Mouse (Mus musculus): ENCODE results near the gene Rae1.

The Rae1 gene

DNA sequence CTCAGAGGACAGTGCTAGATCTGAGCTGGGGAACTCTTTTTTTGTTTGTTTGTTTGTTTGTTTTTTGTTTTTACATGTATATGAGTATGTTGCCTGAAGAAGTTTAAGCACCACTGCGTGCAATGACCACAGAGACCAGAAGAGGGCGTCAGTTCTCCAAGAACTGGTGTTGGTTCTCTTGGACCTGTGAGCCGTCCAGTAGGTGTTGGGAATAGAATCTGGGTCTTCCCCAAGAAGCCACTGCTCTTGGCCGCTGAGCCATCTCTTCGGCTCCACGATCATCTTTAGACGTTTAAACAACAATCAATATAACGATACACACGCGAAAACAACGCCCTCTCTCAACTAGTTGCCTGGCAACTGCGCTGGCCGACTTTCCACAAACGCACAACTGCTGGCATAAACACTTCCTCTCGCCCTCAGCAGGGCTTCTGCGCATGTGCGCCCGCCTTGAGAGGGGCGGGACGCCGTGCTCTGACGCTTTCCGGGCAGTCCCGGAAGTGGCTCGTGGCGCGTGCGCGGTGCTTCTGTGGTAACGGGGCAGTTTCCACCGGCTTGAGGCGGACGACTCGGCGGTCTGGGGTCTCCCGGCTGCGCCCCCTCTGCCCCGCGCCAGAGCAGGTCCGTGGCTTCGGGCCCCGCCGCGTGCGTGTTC lies at the start of gene Rae1:
Gene Rae1 (plus strand): TSS at position 488 of the 655 bp plus-strand sequence.
- peak; percentile 97 for DNase-seq (ENCODE audit: low read depth, low spot score)

DNA sequence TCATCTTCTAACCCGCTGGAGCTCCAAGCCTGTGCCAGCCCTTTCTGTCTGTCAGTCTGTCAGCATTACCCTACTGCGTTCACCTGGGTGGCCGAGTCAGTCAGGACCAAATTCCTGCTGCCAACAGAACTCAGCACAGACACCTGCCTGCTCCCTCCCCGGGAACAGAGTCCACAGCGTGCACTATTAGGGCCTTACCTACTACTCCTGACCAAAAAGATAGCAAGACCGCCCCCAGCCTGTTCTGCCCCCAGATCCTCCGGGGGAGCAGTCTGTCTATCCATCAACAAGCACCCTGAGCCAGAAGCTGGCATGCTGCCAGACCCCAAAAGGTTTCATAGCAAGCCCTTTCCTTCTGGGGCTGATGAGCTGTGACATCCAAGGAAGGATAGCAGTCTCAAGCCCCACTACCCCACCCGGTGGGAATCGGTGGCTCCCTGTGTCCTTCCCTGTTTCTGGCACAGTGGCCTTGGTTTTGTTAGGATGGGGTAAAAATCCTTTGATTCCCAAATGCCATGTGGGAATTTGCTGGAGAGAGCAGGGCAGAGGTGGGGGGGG lies 49.7 kb upstream of the Rae1 start:
- DNase-seq (ENCODE audit: low read depth, low spot score), result no peak

DNA sequence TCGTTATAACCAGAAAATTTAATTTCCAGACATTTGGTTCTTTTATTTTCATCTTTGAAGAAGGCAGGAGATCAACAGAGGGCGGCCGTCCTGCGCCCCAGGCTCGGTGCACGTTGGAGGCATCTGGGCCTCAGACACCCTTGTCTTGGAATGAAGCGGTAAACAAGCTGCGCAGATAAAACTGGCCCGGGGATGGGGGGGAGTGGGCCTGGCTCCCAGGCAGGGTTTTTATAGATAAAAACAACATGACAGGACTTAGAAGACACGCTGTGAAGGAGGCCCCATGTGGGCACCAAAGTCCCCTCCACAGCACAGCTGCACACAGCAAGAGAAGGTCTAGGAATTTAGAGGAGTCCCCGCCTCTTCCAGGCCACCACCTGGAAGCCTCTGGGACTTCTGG lies 49.2 kb upstream of the Rae1 start:
- DNase-seq (ENCODE audit: low read depth, low spot score), result no peak

DNA sequence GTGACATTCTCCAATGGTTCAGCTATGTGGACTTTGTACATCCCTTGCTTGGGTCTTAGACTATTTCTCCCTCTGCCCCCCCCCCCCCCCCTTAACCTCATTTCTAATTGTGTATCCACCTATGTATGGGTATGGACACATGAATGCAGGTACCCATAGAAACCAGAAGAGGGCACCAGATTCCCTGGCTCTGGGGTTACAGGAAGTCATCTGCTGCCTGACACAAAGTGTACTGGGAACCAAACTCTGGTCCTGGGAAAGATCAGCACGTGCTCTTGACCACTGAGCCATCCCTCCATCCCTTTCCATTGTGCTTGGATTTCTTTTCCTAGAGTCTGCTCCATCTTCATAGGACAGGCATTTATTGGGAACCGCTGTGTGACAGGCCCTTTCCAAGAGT lies 47.9 kb upstream of the Rae1 start:
- no peak for DNase-seq (ENCODE audit: low read depth, low spot score)

DNA sequence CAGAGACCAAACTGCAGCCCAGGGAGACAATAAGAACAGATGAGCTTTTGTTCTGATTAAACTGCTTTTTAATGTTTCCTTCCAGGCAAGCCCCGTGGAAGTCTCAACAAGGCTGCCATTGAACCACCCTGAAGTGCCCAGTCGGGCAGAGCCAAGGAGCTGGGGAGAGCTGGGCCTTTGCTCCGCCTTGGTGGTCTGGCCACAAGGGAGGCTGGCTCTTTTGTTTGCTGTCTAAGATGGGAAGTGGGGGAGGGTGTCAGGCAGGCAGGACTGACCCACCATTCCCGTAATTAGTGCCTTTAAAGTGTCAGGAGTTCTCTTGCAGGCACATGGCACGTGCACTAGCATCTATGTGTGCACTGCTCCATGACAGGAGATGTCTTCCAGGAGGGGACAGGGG lies 41.3 kb upstream of the Rae1 start:
- no peak for DNase-seq (ENCODE audit: low read depth, low spot score)

DNA sequence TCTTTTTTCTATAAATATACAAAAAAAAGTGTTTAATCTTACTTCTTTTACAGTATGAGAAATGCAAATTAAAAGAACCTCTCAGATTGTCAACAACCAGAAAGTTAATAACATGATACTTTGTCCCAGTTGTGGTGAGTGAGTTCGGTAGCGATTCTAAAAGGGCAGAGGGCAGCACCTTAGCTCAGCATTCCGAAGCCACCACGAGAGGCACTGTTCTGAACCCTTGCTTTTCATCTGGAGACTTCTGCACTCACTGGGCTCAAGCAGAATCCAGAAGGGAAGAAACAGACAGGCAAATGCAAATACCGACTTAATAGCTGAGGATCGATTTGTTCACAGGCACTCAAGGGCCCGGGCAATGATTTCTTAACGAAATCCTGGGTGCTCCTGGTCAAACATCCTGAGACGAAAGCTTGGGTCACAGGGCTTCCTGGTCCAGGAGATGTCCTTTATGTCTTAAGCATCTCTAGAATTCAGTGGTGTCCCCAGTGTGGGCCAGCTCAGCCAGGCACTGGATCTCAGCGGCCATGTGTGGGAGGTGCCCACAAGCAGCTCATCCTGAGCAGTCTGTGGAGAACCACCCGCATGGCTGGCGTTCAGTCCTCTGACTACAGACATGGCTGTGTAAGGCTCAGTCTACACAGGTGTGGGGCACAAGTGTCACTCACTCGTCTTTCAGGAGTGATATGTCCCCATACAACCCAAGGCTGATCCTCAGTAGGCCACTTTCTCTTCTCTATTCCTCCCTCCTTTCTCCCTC lies 40.7 kb upstream of the Rae1 start:
- DNase-seq (ENCODE audit: low read depth, low spot score), result no peak

DNA sequence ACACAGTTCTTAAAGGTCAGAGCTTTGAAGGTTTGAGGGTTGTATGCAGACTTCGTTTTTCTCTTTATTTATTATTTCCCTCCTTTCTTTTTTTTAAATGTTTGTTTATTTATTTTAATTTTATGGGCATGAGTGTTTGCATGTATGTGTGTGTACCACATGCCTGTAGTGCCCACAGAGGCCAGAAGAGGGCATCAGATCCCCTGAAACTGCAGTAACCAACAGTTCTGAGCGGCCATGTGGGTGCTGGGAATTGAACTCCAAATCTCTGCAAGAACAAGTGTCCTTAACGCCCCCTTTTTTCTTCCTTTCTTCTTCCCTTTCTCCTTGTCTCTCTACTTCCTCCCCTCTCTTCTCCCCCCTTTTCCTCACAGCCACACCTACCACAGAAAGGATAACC lies 39.6 kb upstream of the Rae1 start:
- no peak for DNase-seq (ENCODE audit: low read depth, low spot score)

DNA sequence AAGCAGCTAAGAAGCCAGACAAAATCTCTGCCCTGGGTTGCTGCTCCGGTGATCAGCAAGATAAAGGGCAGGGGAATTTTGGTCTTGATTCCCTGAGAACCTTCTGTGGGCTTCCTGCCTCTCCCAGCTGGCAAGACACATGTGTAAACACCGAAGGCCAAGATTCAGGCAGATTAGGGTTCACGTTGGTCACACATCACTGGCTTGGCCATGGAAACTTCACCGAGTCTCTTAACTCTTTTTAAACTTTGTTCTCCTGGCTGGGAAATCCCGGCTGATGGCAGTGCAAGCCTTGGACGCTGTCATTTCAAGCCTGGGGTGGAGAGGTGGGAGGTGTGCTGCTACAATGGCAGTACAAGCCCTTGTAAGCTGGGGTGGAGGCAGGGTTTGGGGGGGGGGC lies 38.7 kb upstream of the Rae1 start:
- no peak for DNase-seq (ENCODE audit: low read depth, low spot score)

DNA sequence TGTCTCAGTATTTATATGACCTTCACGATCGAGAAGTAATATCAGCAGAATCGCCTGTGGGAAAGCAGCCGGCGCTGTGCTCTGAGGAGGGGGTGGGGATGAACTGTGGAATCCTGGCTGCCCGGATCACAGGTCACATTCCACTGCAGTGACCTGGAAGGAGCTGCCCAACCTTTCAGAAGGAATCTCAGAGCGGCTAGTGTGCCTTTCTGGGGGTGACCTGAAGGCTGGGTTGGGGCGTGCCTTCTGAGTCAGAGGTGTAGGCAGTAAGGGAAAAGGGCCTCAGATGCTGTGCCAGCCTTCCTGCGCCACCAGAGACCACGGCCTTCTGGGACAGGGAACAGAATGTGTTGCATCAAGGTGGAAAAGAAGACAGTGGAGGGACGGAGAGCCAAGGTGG lies 34.7 kb upstream of the Rae1 start:
- DNase-seq (ENCODE audit: low read depth, low spot score), result peak; percentile 58

DNA sequence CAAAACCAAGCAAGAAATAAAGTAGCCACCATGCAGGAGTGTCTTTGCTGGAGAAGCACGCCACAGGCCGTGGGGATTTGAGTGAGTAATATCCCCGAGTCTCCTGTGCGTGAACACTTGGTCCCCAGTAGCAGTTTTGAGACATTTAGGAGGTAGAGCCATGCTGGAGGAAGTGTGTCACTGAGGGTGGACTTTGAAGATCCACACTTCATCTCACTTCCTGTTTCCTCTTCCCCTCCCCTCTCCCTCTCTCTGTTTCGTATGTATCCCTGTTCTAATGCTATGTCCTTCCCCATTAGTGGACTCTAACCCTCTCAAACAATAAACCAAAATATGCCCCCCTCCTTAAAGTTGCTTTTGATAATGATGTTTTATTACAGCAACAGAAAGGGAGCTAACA lies 33.4 kb upstream of the Rae1 start:
- DNase-seq (ENCODE audit: low read depth, low spot score), result no peak

DNA sequence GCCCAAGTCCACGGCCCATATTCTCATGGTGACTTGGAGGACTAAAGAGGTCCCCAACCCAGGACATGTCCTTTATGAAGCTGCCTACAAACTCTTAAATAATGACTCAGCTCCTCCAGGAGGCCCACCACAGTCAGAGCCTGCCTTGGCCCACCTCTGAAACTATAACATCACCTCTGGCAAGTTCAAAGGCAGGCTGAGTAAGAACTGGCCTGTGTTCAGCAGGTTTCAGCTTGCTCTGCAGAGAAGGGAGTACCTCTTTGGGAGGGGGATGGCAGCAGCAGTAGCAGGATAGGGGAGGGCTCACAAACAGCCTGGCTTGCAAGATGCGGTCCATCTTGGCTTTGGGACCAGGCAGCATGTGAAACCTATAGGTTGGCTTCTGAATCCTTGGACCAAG lies 28.1 kb upstream of the Rae1 start:
- no peak for DNase-seq (ENCODE audit: low read depth, low spot score)

DNA sequence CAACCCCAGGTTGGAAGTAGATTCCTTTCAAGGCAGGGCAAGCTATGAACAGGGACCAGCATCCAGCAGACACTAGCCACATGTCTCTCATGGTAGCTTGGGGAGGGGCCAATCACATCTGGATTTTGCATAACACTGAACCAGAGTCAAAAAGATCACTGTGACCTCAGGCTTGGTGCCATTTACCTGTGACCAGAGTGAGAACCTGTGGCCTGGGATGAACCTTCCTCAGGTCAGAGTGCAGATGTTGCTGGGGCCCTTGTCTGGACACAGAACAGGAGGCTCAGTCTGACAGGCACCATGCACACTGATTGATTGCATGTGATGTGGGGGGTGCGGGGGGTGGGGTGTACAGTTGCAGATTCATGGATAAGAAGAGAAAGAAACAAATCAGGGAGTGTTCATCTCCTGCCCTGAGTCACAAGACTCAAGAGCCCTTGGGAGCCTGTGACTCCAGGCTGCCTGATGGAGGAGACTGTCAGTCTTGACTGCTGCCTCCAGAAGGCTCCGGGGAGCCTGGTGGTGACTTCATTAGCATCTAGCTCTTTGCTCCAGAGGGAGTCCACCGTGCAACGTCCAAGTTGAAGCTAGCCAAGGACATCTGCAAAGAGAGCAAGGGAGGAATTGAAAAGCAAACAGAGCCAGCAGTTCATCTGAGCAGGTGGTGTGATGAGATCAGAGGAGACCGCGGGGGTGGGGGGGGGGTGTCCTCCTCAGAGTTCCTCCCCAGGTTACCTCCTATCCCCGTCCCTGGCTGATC lies 25.9 kb upstream of the Rae1 start:
- no peak for DNase-seq (ENCODE audit: low read depth, low spot score)

DNA sequence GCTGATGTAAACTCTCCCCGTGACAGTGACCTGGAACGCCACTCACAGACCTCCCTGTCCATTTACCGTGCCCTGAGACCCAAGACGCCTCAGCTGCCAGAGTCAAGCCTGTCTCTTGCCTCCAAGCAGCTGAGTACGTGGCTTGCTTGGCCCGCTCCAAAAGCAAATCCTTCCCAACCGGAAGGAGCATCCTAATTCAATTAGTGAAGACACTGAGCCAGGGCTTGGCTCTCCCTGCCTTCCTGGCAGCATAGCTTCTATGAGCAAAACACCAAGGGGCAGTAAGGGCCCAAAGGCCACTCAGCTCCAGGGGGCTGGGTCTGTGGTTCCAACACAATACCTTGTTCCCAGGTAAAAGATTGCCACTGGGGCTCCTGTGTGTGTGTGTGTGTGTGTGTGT lies 25.2 kb upstream of the Rae1 start:
- DNase-seq (ENCODE audit: low read depth, low spot score), result no peak

DNA sequence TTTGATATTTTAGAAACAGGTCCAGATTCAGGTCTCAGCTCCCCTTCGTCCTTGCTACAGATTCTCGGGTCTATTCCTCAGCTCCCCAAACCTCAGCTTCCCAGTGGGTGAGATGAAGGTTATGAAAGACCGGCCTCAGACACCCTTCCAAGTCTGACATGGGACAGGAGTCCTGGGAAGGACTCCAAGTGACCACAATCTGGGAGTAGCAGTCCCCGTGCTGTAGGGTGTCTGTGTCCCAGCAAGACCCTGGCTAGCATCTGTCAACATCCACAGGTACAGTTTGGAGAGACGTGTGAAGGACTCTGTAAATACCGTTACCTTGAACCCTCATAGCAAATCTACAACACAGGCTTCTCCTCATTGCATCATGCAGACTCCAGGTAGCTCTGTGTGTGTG lies 24.8 kb upstream of the Rae1 start:
- no peak for DNase-seq (ENCODE audit: low read depth, low spot score)

DNA sequence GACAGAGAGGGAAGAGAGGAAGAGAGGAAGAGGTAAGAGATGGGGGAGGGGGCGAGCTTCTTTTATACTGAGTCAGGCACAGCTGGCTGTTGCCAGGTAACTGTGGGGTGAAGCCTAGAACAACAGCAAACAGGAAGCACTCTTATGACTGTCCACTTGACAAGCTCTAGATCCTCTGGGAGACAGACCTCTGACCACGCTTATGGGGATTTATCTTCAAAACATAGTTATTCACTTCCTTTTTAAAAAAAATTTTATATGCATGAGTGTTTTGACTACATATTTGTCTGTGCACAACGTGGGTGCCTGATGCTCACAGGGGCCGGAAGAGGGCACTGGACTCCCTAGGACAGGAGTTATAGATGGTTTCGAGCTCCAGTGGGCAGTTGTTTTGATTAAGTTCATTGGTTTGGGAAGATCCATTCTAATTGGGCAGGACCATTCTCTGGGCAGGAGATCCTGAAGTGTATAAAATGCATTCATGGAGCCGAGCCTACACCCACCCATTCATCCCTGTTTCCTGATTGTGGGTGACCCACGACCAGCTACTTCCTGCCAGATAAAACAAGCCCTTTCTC lies 23.2 kb upstream of the Rae1 start:
- DNase-seq (ENCODE audit: low read depth, low spot score), result peak; percentile 61

DNA sequence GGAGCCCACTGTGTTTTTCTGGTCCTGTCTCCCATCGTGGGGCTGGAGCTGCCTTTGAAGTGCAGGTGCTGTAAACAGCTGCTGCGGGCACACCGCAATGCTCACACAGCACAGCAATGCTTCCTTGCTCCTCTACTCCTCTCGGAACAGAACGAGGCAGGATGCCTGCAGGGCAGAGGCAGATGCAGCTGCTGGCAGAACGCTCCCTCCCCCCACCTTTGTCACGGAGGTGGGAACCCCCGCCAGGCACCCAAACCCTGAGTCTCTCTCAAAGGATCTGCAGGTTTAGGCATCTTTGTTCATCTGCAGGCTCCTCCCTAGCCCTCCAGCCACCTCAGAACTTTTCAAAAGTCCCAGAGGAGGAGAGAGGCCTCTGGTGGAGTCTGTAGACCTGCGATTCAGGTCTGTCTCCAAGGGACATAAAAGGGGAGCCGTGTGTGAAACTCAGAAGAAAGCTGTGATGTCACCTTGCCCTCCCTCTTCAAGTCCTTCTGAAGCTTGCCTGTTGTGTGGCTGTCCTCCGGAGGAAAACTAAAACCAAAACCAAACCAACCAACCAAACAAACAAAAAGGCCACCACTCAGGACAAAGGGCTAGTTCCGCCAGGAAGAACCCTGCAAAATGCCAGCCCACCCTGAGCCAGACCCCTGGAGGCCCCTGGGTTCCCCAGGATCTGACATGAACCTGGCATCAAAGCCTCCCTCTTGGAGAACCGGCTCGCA lies 22.3 kb upstream of the Rae1 start, which contains the start of gene Spo11:
Gene Spo11 (plus strand): TSS at position 292 of the 722 bp plus-strand sequence.
- DNase-seq (ENCODE audit: low read depth, low spot score), result no peak

DNA sequence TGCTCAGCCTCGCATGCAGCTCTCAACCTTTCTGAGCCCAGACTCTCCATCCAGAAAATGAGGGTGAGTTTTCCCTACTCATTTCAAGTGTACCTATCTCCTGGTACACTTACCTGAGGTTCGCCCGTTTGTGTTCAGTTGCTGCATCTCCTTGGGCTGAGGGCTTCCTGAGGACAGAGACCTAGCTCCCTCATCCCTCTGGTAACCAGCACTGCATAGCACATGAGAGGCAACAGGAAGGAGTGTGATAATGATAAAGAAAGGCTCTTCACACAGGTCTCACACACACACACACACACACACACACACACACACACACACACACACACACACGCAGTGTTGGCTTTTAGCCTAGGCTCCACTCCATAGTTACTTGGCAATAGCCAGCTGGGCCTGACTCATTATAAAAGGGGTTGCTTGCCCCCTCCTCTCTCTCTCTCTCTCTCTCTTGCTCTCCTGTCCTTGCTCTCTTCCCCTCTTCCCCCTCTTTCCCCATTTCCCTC lies 21.7 kb upstream of the Rae1 start:
- no peak for DNase-seq (ENCODE audit: low read depth, low spot score)

DNA sequence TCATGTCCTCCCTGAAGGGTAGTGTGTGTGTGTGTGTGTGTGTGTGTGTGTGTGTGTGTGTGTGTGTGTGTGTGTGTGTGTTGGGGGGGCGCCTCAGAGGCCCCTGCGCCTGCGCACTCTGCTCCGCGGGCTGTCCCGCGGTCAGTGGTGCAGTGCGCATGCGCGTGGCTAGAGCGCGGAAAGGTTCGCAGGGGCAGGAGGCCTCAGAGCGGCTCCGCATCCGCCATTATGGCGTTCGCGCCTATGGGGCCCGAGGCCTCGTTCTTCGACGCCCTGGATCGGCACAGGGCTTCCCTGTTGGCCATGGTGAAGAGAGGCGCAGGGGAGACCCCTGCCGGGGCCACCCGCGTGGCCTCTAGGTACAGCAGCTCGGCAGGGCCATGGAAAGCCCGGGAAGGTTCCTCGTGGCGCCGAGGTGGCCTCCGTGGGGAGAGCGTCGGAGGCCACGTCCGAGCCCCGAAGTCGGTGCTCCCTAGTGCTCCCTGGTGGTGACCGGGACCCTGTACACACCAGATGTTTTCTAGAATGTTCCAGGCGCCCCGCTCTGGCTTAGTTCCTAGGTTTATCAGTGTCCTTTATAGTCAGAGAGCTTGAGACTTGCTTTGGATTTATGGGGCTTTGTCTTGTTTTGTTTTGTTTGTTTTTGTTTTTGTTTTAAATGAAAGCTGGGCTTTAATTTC lies 20.1 kb upstream of the Rae1 start:
- no peak for DNase-seq (ENCODE audit: low read depth, low spot score)

DNA sequence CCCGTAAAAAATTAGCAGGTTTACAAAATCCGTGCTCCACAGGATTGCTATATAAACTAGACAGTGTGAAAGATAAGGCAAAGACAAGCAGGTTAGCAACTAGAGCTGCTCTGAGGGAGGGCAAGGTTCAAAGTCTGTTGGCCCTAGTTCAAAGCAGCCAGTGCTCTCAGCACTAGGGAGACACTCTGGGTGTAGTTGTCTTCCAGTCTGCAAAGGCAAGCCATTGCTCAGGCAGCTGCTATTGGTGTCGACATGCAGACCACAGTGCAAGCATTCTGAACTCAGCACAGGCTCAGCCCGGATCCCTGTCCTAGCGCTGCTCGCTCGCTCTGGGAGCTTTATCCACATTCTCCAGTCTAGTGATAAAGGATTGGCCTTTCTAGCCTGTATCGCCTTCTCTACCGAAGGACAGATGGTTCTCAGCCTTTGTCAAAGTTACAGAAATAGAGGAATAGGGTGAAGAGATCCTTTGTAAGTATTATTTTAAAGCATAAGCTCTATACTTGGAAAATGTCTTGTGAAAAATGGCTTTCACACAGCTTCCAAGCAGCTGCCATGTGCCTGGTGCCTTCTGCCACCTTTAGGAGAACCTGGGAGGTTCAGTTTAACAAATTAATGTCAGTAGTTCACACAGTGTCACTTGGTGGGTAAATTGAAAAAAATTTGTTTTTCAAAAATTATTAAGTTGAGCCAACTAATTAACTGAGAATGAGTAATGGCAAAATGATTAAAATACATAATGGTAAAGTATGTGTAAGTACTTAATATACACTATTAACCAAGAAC lies 16.9 kb upstream of the Rae1 start:
- DNase-seq (ENCODE audit: low read depth, low spot score), result no peak

DNA sequence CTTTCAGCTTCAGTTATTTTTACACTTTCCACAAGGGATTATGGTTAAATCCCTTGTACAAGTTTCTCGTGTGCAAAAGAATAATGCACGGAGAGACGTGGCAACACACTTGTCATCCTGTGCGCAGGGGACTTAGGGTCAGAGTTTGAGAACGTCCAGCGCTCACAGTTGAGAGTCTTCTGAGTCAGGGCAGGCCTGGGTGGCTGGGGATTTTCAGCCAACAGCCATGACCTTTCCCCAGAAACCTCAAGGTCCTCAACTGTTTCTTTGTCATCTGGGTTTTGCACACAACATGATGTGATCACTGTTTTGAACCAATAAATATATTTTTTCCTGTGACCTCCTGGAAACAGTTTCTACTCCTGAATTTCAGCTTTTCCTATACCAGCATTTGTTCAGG lies 9.8 kb upstream of the Rae1 start:
- no peak for DNase-seq (ENCODE audit: low read depth, low spot score)
